Mouse (Mus musculus) T-cell, adult 2 months (primary cell): ENCODE measurements around the gene Cabp7.

Source experiments
- DNase-seq: peaks from one replicate; pipeline ENCODE4 v3.0.0; 2022; ENCODE audit warnings: low spot score

Gene Cabp7

DNA sequence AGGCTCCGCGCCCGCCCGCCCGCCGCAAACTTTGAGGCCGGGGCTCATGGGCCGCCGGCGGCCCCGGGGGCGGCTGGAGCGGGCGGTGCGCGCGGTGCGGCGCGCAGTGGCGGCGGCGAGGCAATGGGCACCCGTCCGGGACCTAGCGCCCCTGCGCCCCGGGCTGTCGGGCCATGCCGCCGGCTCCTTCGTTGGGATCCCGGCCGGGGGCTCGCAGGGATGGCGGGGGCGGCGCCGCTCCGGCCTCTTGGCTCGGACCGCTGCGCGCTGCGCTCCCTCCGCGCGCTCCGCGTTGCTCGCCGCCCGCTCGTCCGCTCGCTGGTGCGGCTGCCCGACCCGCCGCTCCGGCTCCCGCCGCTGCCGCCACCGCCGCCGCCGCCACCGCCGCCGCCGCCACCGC is at the start of gene Cabp7:
TSS of gene Cabp7 (minus strand) at position 46 of the 400 bp plus-strand sequence.
- no peak for DNase-seq

DNA sequence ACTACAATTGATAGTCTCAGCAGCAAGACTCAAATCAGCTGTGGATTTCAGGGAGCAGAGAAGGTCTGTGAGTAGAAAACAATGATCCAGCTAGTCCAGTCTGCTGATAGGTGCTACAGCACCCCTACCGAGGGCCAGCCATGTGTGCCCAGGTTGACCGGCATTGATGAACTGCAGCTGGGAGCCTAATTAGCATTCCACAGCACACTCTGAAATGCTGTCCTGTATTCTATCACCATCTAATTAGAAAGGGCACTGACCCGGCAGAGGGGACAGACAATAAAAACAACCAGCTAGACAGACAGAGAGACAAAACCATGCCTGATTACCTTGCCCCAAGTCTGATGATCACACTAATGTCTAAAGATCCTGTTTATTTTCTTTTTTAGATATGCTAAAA is 46.4 kb upstream of the Cabp7 start:
- DNase-seq: no peak

DNA sequence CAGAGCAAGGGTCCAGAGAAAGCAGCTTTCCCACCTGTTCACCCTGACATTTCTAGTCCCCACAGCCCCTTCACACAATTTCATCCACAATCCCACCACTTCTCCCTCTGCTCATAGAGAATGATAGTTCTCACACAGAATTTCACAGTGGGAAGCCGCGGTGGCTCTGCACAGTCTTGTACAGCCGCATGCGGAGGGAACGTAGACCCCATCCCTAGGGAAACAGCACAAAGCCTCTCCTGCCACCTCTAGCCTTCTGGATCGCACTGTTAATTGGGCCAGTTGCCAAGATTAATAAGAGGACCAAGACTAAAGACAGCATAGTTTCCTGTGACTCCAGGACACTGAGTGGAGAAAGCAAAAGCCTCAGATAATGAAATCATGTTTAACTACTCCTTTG is 45.0 kb upstream of the Cabp7 start:
- no peak for DNase-seq

DNA sequence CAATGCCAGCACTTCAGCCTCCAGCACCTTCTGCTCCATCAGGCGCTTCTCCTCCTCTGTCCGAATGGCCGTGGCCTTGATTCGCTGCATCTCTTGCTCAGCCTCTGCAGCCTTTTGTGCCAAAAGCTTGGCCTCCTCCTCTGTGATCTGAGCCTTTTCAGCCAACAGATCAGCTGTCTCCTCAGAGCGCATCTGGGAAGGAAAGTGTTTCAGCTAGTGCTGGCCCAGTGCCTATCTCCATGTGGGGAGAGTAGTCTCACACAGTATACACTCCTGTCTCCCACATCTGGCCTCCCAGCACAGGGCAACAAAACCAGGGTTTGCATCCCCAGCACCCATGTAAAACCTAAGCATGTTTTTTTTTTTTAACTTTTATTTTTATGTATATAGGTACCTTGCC is 43.1 kb upstream of the Cabp7 start:
- no peak for DNase-seq

DNA sequence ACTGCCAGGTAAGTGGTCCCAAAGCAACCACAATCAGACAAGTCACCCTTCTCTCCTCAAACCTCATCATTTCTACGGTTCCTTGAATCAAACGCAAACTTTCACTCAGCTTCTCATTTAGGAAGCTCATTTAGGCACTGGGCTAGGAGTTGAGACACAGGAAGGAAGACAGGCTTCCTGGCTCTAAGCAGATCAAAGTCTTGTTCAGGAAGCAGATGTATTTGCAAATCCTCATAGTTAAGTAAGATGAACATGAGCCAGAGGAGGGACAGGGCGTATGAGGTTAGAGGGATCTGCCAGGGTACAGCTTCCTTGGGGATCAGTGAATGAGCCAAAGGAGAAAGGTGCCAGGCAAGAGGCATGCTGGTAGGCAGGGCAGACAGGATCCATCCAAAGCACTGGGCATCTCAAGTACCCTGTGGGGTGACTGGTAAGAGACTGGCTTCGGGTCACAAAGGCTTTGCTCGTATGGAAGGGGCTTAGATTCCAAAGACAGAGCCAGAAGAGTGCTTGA is 38.1 kb upstream of the Cabp7 start:
- DNase-seq: no peak

DNA sequence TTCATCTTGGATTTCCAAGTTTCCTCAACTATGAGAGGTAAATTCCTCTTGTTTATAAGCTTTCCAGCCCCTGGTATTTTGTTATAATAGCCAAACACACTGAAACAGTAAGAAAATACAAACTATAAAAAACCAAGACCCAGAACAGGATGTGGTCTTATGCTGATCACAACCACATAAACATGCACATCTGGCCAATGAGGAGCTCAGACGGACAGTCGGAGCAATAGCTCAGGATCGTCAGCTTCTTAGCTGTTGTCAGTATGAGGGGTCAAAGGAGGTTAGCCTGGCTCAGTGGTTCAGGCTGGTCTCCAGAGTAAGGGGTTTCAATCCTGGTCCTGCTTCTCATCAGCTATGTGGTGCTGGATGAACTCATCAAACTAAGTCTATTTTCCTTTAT is 36.5 kb upstream of the Cabp7 start:
- DNase-seq: no peak

DNA sequence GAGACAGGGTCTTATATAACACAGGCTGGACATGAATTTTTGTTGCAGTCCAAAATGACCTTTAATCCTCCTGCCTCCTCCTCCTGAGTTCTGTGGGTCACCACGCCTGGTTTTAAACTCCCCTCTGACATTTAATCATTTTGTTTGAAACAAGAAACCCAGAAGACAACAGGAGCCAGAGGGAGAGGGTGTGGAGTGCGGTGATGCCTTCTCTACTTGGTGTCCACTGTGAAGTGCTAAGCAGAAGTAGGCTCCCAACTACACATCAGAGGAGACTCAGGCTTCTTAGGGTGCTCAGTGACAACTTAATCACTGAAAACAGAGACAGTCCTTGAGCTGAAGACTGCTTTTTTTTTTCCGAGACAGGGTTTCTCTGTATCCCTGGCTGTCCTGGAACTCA is 34.3 kb upstream of the Cabp7 start:
- DNase-seq: no peak

DNA sequence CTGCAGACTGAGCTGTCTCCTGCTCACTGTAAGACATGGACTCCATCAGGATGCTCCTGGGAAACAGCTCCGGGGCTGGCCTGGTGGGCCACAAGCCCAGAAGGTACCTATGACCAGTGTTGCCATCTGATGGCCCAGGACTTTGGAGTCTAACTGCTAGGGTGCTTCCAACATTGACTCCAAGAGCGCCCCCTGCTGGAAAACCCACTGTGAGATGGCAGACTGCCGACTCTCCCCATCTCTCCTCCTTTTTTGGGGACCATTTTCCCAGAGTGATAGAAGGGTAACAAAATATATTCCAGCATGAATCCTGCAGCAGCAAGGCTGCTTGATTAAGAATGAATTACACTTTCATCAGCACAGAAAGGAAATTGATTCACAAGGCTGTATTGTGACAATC is 26.3 kb upstream of the Cabp7 start:
- peak; percentile 37 for DNase-seq

- DNase-seq: no peak
Measured at GRCm38 (mm10) chr11:4771756-4772155, 25.2 kb upstream of the Cabp7 start.

GRCm38 (mm10) chr11:4769881-4770280 is 23.3 kb upstream of the Cabp7 start:
- DNase-seq: no peak

GRCm38 (mm10) chr11:4769293-4769692 is 22.7 kb upstream of the Cabp7 start:
- no peak for DNase-seq

GRCm38 (mm10) chr11:4768399-4768798 is 21.8 kb upstream of the Cabp7 start:
- no peak for DNase-seq

- DNase-seq: no peak
Measured at GRCm38 (mm10) chr11:4764476-4764875, 17.9 kb upstream of the Cabp7 start.

- DNase-seq: no peak
Measured at GRCm38 (mm10) chr11:4763631-4764030, 17.1 kb upstream of the Cabp7 start.

GRCm38 (mm10) chr11:4762511-4762910 is 15.9 kb upstream of the Cabp7 start:
- DNase-seq: no peak

GRCm38 (mm10) chr11:4761991-4762390 is 15.4 kb upstream of the Cabp7 start:
- no peak for DNase-seq

DNA sequence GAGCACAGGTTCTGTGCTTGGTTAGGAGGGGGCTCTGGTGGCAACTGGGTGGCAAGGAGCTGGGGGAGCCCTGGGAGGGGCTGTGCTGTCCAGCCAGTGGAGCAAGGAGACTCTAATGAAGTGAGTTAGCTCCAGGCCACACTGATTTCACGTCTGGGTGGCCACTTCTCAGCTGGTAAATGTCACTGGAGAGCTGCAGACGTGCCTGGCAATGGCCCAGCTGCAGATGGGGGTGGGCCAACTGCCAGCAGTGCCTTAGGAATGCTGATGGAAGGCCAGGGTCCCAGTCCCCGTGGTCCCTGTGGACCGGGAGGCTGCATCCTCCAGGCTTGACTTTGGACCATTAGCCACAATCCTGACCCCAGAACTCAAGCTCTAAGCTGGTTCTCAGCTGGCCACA is 13.9 kb upstream of the Cabp7 start:
- no peak for DNase-seq

GRCm38 (mm10) chr11:4757789-4758158 is 11.2 kb upstream of the Cabp7 start:
- DNase-seq: no peak

- no peak for DNase-seq
Measured at GRCm38 (mm10) chr11:4756984-4757788, 10.6 kb upstream of the Cabp7 start.

DNA sequence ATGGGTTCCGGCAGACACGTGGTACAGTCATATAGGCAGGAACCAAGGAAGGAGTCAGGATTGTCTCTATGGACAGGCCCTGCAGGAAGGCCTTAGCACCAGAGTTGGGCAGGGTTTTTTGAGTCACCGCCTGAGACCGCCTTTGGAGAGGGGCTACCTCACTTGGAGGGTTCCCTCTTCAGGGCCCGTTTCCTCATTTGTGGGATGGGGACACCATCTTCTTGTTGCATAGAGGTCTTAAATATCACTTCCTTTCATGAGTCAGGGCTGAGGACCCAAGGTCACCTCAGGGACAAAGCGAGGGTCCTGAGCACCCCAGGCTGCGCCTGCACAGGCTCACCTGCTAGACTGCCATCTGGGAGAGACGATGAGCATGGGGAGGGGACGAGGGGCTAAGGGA is 9.9 kb upstream of the Cabp7 start:
- DNase-seq: no peak

- no peak for DNase-seq
Measured at GRCm38 (mm10) chr11:4754867-4755266, 8.3 kb upstream of the Cabp7 start.

DNA sequence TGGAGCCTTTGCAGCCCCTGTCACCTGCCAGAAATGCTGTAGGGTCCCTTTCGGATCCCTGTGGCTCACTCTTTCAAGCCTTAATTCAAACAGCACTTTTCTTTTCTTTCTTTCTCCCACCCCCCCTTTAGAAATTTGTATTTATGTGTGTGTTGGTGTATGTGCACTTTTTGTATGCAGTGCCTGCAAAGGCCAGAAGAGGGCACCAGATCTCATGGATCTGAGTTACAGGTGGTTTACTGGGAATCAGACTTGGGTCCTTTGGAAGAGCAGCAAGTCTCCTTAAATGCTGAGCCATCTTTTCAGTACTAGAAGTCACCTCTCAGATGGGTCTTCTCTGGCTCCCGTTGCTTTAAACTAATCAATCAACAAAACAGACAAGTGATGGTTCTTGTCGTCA is 7.5 kb upstream of the Cabp7 start:
- DNase-seq: no peak

DNA sequence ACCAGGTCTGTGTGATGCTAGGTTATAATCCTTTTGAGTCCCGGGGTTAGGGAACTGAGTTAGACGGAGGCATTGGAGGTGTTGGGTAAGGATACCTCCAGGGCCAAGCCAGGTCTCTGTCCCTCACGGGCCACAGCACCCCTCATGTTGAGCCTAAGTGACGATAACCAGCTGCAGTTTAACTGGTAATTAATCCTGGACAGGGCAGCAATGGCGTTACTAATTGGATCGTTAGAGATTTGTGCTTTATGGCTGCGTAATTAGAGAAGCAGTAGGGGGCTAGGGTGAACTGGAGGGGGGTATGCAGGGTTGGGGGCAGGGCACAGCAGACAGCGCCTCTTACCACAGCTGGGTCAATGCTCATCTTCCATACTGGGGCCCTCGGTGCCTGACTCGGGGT is 6.3 kb upstream of the Cabp7 start:
- no peak for DNase-seq

- DNase-seq: no peak
Measured at GRCm38 (mm10) chr11:4750263-4750662, 3.7 kb upstream of the Cabp7 start.
